Mouse (Mus musculus): ENCODE data around the gene Ugdh. TPM values are rescaled to one million over a fixed set of nuclear protein-coding genes. Genes with fewer than 3 reads are reported as not detected.

The Ugdh gene
- 10.0 and 12.3 TPM in 2 replicates for polyA plus RNA-seq (2012; rRNA removed)

DNA sequence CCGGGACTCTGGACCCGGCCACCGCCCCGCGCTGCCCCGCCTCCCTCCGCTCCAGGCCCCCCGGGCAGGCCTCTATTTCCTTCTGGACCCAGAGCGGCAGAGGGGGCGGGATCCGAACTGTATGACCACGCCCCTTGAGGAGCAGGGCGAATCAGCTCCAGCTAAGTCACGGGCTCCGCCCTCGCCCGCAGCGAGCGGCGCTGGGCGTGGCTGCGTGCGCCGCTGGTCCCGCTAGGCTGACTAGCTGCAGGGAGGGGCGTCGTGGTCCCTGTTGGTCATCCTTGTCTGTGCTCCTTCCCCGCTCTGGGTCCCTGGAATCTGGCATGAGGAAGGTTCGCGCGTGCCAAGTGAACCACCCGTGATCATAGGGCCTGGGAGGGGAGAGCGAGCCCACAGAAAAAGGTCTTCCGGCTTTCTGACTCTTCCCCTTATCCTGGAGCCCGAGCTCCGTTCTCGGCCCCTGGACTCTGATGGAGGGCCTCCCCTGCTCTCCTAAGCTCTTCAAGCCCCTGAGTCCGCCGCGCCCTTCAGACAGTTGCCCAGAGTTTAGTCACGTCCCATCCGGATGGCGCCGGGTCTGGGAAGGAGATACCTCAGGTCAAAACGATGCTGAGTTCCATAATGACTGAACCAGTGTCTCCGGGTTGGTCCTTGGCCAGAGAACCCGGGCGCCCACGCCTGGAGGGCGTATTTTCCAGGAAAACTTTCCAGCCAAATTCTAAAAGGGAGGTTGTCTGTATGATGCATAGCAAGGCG, at the start of gene Ugdh:
Gene Ugdh, minus strand, starts transcription at position 144 of the 756 bp plus-strand sequence.

DNA sequence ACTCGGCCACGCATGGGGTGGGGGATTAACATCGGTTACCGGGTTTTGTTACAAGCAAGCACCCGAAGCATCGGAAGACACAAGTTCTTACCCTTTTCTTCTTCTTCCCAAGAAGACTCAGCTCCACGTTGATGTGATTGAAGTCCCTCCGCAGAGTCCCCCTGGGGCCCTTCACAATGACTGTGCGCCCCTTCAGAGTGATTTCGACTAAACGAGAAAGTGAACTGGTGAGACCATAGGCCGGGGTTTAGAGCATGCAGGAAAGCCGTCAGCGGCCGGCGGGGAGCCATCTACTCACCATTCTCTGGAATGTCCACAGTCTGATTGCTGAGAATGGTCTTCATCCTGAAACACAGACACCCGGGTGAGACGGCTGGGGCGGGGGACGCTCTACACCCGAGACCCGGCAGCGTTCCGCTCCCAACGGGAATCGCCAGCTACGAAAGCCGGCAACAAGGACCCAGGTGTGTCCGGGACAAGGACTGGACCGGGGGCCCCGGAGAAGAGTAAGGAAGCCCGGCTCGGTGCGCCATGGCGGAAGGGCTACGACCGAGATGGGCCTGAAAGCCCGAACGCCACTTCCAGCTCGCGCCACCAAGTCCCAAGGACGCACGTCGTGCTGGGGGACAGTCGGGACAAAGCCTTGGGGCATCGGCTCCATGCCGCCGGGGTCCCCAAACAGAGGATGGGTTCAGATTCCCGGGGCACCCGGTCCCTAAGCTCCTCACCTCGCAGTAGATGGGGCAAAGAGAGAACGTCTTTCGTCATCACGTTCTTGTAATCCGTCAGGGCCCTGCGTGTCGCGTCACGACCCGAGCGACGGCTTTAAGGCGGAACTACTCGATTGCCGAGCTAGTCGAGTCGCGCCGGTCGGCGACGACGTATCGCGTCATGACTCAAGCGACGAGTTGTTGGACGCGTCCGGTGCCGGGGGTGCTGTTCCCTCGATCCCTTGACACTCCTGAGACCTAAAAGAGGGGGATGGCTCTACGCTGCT, 44.8 kb downstream of the Ugdh start, which contains the start of the genes Rpl9 and Lias:
Gene Rpl9, minus strand, starts transcription at position 797 of the 997 bp plus-strand sequence.
Gene Lias, plus strand, starts transcription at position 850 of the 997 bp plus-strand sequence.

Other genes starting within 250 kb of the Ugdh start
- 4.6 and 6.1 TPM in 2 replicates for gene Wdr19, start 236.3 kb downstream of the Ugdh start, polyA plus RNA-seq (2012; rRNA removed)
- 13.2 and 14.4 TPM in 2 replicates for gene Rfc1, start 100.3 kb downstream of the Ugdh start, polyA plus RNA-seq (2012; rRNA removed)
- 2.1 and 2.2 TPM in 2 replicates for gene Klb, start 87.6 kb downstream of the Ugdh start, polyA plus RNA-seq (2012; rRNA removed)
- gene Rpl9, start 44.5 kb downstream of the Ugdh start, polyA plus RNA-seq (2012; rRNA removed), result 133 and 196 TPM in 2 replicates
- gene Lias, start 44.5 kb downstream of the Ugdh start, polyA plus RNA-seq (2012; rRNA removed), result 8.3 and 10.8 TPM in 2 replicates
- gene Gm43552, start 56.9 kb upstream of the Ugdh start, polyA plus RNA-seq (2012; rRNA removed), result not detected in 2 replicates
- gene Smim14, start 101.2 kb upstream of the Ugdh start, polyA plus RNA-seq (2012; rRNA removed), result 155 and 181 TPM in 2 replicates
- 16.1 and 16.6 TPM in 2 replicates for gene Ube2k, start 101.3 kb upstream of the Ugdh start, polyA plus RNA-seq (2012; rRNA removed)